Mouse (Mus musculus) spleen, adult 18-20 months (tissue): ENCODE results near the gene Npr3.

Experiments
- DNase-seq, 2 experiments: peaks; one replicate each; pipeline ENCODE4 v3.0.0; 2022; ENCODE audit warnings: mixed read lengths in 2 of 2

The Npr3 gene

GRCm38 (mm10) chr15:11906571-11907531 lies at the start of gene Npr3:
TSS of gene Npr3 (minus strand) at chr15:11907287.
- no peak for DNase-seq

- no peak for DNase-seq
Observed at GRCm38 (mm10) chr15:11956129-11956528, 49.0 kb upstream of the Npr3 start.

- DNase-seq: no peak
Observed at GRCm38 (mm10) chr15:11954190-11954589, 47.1 kb upstream of the Npr3 start.

GRCm38 (mm10) chr15:11952159-11952558 lies 45.1 kb upstream of the Npr3 start:
- no peak for DNase-seq

- no peak for DNase-seq
Observed at GRCm38 (mm10) chr15:11951181-11951580, 44.1 kb upstream of the Npr3 start.

- no peak for DNase-seq
Observed at GRCm38 (mm10) chr15:11950144-11950543, 43.1 kb upstream of the Npr3 start.

- no peak for DNase-seq
Observed at GRCm38 (mm10) chr15:11949490-11949889, 42.4 kb upstream of the Npr3 start.

- DNase-seq: no peak
Observed at GRCm38 (mm10) chr15:11940855-11941254, 33.8 kb upstream of the Npr3 start.

GRCm38 (mm10) chr15:11927742-11928141 lies 20.7 kb upstream of the Npr3 start:
- no peak for DNase-seq

GRCm38 (mm10) chr15:11914101-11914500 lies 7.0 kb upstream of the Npr3 start:
- no peak for DNase-seq

- DNase-seq: no peak
Observed at GRCm38 (mm10) chr15:11909875-11910274, 2.8 kb upstream of the Npr3 start.

GRCm38 (mm10) chr15:11908166-11908565 lies 1.1 kb upstream of the Npr3 start:
- no peak for DNase-seq

GRCm38 (mm10) chr15:11906021-11906570 lies 991 bp downstream of the Npr3 start:
- DNase-seq: no peak

GRCm38 (mm10) chr15:11904848-11905672 lies 2.0 kb downstream of the Npr3 start:
- DNase-seq: no peak

GRCm38 (mm10) chr15:11904043-11904847 lies 2.8 kb downstream of the Npr3 start:
- DNase-seq: no peak

GRCm38 (mm10) chr15:11903196-11904042 lies 3.7 kb downstream of the Npr3 start:
- no peak for DNase-seq

GRCm38 (mm10) chr15:11897617-11898016 lies 9.5 kb downstream of the Npr3 start:
- no peak for DNase-seq

GRCm38 (mm10) chr15:11897162-11897561 lies 9.9 kb downstream of the Npr3 start:
- DNase-seq: no peak

- no peak for DNase-seq
Observed at GRCm38 (mm10) chr15:11893969-11894368, 13.1 kb downstream of the Npr3 start.

GRCm38 (mm10) chr15:11891395-11891794 lies 15.7 kb downstream of the Npr3 start:
- DNase-seq: no peak

- no peak for DNase-seq
Observed at GRCm38 (mm10) chr15:11882508-11883205, 24.4 kb downstream of the Npr3 start.
